Mouse (Mus musculus) cerebellum, adult 9-11 months (tissue): Measurements from ENCODE around the gene Gm21366.
"Not testable (repeated sequence)": the region's sequence is repeated elsewhere in the genome, so short reads cannot be mapped to it uniquely, and the experiment has no call there.

Experiments used
- DNase-seq: peaks from one replicate; pipeline ENCODE4 v3.0.0; 2022

Gene Gm21366

DNA sequence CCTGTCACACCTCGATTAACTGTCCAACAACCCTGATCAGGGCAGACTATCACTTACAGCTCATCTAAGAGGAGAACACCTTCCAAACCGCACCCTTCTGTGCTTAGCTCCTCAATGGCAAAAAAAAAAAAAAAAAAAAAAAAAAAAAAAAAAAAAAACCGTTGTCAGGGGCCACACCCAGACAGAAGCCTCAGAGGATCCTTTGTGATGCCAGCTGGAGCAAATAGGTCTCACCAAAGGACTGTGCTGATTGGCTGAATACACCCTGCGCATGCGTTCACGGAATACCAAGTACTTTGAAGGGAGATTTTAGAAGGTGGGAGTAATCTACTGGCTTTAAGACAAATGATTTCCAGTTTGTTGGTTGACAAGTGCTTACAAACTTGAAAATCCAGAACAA lies at the start of gene Gm21366:
Gene Gm21366, minus strand, starts transcription at position 101 of the 400 bp plus-strand sequence.
- not testable (repeated sequence) for DNase-seq
